Mouse (Mus musculus) liver, embryonic 14.5 days (tissue): ENCODE data around the gene Peak1. TPM values are rescaled to one million over a fixed set of nuclear protein-coding genes. Genes with fewer than 3 reads are reported as not detected.
A peak's percentile ranks its signal among the peaks of the same experiment; 100 is the strongest.

ENCODE experiments used
- ATAC-seq: fragments of 200-750 bp; cut with Nextera tagmentation; 2 replicates; pipeline ENCODE4 v1.8.0; 2017; ENCODE audit warnings: moderate number of reproducible peaks, mild to moderate bottlenecking, moderate library complexity; ENCODE audit not compliant: insufficient read depth
- DNase-seq, 3 experiments: peaks; one replicate each; pipeline ENCODE4 v3.0.0-alpha.2; 2012 to 2013; ENCODE audit warnings: low read depth in 3 of 3, low spot score in 3 of 3
- H3K27ac ChIP-seq: fragments of 300-500 bp; sonication (generic); 2 replicates; pipeline ENCODE4 v1.5.1; 2014; ENCODE audit warnings: moderate library complexity, mild to moderate bottlenecking, control low read depth, inconsistent platforms
- H3K27me3 ChIP-seq: fragments of 300-500 bp; sonication (generic); 2 replicates; pipeline ENCODE4 v1.6.1; 2014; ENCODE audit warnings: mild to moderate bottlenecking, low read length, moderate library complexity; ENCODE audit not compliant: control insufficient read depth, insufficient read depth
- H3K36me3 ChIP-seq: fragments of 300-500 bp; sonication (generic); replicated peaks from 2 replicates; pipeline ENCODE4 v1.6.1; 2014; ENCODE audit warnings: low read depth; ENCODE audit not compliant: control insufficient read depth, insufficient read depth
- H3K4me1 ChIP-seq, 2 experiments: fragments of 200-500 bp in 1 of 2; fragments of 300-500 bp in 1 of 2; sonication (generic) in 1 of 2; replicated peaks; 2 replicates each; pipeline ENCODE4 v1.6.1; 2012 to 2014; ENCODE audit warnings: antibody characterized with exemption in 1 of 2, inconsistent platforms in 1 of 2, low read length in 1 of 2; ENCODE audit not compliant: control insufficient read depth in 2 of 2, insufficient read depth in 2 of 2
- H3K4me2 ChIP-seq: fragments of 300-500 bp; sonication (generic); 2 replicates; pipeline ENCODE4 v1.6.1; 2014; ENCODE audit warnings: low read depth, mild to moderate bottlenecking, control low read depth, moderate library complexity
- H3K4me3 ChIP-seq, 2 experiments: fragments of 200-500 bp in 1 of 2; fragments of 300-500 bp in 1 of 2; sonication (generic) in 1 of 2; 2 replicates each; pipeline ENCODE4 v1.5.1; 2012 to 2014; ENCODE audit warnings: low read depth in 2 of 2, low read length in 2 of 2, mild to moderate bottlenecking in 2 of 2, control low read depth in 1 of 2, inconsistent platforms in 1 of 2, moderate library complexity in 1 of 2; ENCODE audit not compliant: insufficient read depth in 1 of 2
- H3K9ac ChIP-seq: fragments of 300-500 bp; sonication (generic); replicated peaks from 2 replicates; pipeline ENCODE4 v1.6.1; 2014; ENCODE audit warnings: mild to moderate bottlenecking, control low read depth, moderate library complexity
- H3K9me3 ChIP-seq: fragments of 300-500 bp; sonication (generic); 2 replicates; pipeline ENCODE4 v1.6.1; 2016; ENCODE audit warnings: low read length, mixed read lengths; ENCODE audit not compliant: control insufficient read depth
- CTCF ChIP-seq: IDR thresholded peaks from 2 replicates; pipeline ENCODE4 v1.5.1; 2016; ENCODE audit warnings: antibody characterized with exemption, low read depth, control low read depth
- EP300 ChIP-seq: IDR thresholded peaks from 2 replicates; pipeline ENCODE4 v1.6.1; 2016; ENCODE audit warnings: antibody characterized with exemption, low read depth
- WGBS: fragments of 180-500 bp; shearing (Covaris S2); extraction: QIAGEN DNeasy Blood & Tissue Kit; methylation state at CpG from one replicate; pipeline ENCODE4 v1.1.7; 2014; ENCODE audit not compliant: insufficient replicate concordance; 5-methylcytosine and 5-hydroxymethylcytosine counted together
- polyA plus RNA-seq, 2 experiments: library from polyadenylated mRNA; depleted of rRNA in 1 of 2; stranded (reverse) in 1 of 2; unstranded in 1 of 2; fragments of >200 nt; fragmentation: Nextera tagmentation in 1 of 2; extraction: Ambion mirVana in 1 of 2; gene quantifications; 2 replicates each; pipeline versions ENCODE4 v1.2.1 to v1.2.3; 2012 to 2014

The Peak1 gene
- polyA plus RNA-seq, 2 experiments: 1.8 to 2.3 TPM

GRCm38 (mm10) chr9:56463046-56463445, 45.2 kb upstream of the Peak1 start:
- no peak overlapping the region for H3K4me3 ChIP-seq
- 74% methylated on average over 2 of the region's 2 CpGs for WGBS
- ATAC-seq (no peak), DNase-seq (no peak)
- H3K27me3 ChIP-seq: no peaks in the 10 kb centered on the region
- H3K27ac ChIP-seq: no peak overlapping the region
- no peaks in the 10 kb centered on the region for H3K9me3 ChIP-seq
- TF ChIP-seq EP300 (no peak), CTCF (no peak)
- no peak overlapping the region for H3K9ac ChIP-seq
- H3K36me3 ChIP-seq: no peaks in the 10 kb centered on the region; the same call in 1 of the 2 replicates
- no peak overlapping the region for H3K4me2 ChIP-seq
- H3K4me1 ChIP-seq: peaks cover 0 to 14% of the 10 kb centered on the region in 2 experiments; a peak in 1 of 4 replicates

- DNase-seq (no peak), ATAC-seq (no peak)
- no peak for TF ChIP-seq CTCF
- no peak for TF ChIP-seq EP300
- Histone ChIP-seq H3K4me3 (no peak overlapping the region), H3K27ac (no peak overlapping the region), H3K36me3 (no peaks in the 10 kb centered on the region), H3K27me3 (no peaks in the 10 kb centered on the region), H3K4me2 (no peak overlapping the region), H3K9me3 (no peaks in the 10 kb centered on the region), H3K4me1 (peaks cover 0 to 14% of the 10 kb centered on the region in 2 experiments; a peak in 1 of 4 replicates), H3K9ac (no peak overlapping the region)
- WGBS: 60% methylated on average over 1 of the region's 1 CpGs
Measured at GRCm38 (mm10) chr9:56462606-56463005, 44.7 kb upstream of the Peak1 start.

GRCm38 (mm10) chr9:56460987-56461386, 43.1 kb upstream of the Peak1 start:
- DNase-seq: no peak
- no peaks in the 10 kb centered on the region for H3K9me3 ChIP-seq
- WGBS: 58% methylated on average over 5 of the region's 5 CpGs
- no peak overlapping the region for H3K4me2 ChIP-seq
- no peak overlapping the region for H3K27ac ChIP-seq
- H3K4me1 ChIP-seq: peaks cover 0 to 14% of the 10 kb centered on the region in 2 experiments; a peak in 1 of 4 replicates
- no peaks in the 10 kb centered on the region for H3K36me3 ChIP-seq
- no peak overlapping the region for H3K9ac ChIP-seq
- no peaks in the 10 kb centered on the region for H3K27me3 ChIP-seq
- no peak for ATAC-seq
- H3K4me3 ChIP-seq: no peak overlapping the region
- TF ChIP-seq CTCF (no peak), EP300 (no peak)

GRCm38 (mm10) chr9:56456426-56456825, 38.6 kb upstream of the Peak1 start:
- ATAC-seq: no peak
- no peaks in the 10 kb centered on the region for H3K9me3 ChIP-seq
- H3K27me3 ChIP-seq: no peaks in the 10 kb centered on the region
- peaks cover 7% of the 10 kb centered on the region in 2 experiments for H3K4me1 ChIP-seq
- no peak overlapping the region for H3K4me2 ChIP-seq
- WGBS: 73% methylated on average over 3 of the region's 3 CpGs
- H3K27ac ChIP-seq: no peak overlapping the region
- no peaks in the 10 kb centered on the region for H3K36me3 ChIP-seq
- H3K4me3 ChIP-seq: no peak overlapping the region
- DNase-seq: no peak
- H3K9ac ChIP-seq: no peak overlapping the region
- TF ChIP-seq CTCF (no peak), EP300 (no peak)

- H3K9me3 ChIP-seq: no peaks in the 10 kb centered on the region
- peak; percentile 70 for ATAC-seq
- no peaks in the 10 kb centered on the region for H3K27me3 ChIP-seq
- peaks cover 7 to 8% of the 10 kb centered on the region in 2 experiments for H3K4me1 ChIP-seq
- TF ChIP-seq EP300: no peak
- no peak for TF ChIP-seq CTCF
- H3K4me2 ChIP-seq: peak overlapping the region; percentile 34
- H3K36me3 ChIP-seq: no peaks in the 10 kb centered on the region
- DNase-seq: peak; percentile 11 to 22 (median 17)
- 42% methylated on average over 2 of the region's 2 CpGs for WGBS
- H3K27ac ChIP-seq: no peak overlapping the region
- H3K4me3 ChIP-seq: no peak overlapping the region
- H3K9ac ChIP-seq: no peak overlapping the region
Measured at GRCm38 (mm10) chr9:56453038-56453815, 35.4 kb upstream of the Peak1 start.
